Mouse (Mus musculus) lung, postnatal 25 days (tissue): ENCODE measurements around the gene Mgat5.

Source experiments
- DNase-seq: peaks from one replicate; pipeline ENCODE4 v3.0.0; 2022; ENCODE audit warnings: low spot score

Gene Mgat5

GRCm38 (mm10) chr1:127218182-127218581 is 13.4 kb downstream of the Mgat5 start:
- DNase-seq: no peak

- DNase-seq: no peak
Measured at GRCm38 (mm10) chr1:127219161-127219560, 14.3 kb downstream of the Mgat5 start.

- DNase-seq: no peak
Measured at GRCm38 (mm10) chr1:127219621-127220020, 14.8 kb downstream of the Mgat5 start.

- DNase-seq: peak; percentile 66
Measured at GRCm38 (mm10) chr1:127221998-127222736, 17.4 kb downstream of the Mgat5 start.

- peak; percentile 45 for DNase-seq
Measured at GRCm38 (mm10) chr1:127225060-127225459, 20.2 kb downstream of the Mgat5 start.

- DNase-seq: no peak
Measured at GRCm38 (mm10) chr1:127229011-127229410, 24.2 kb downstream of the Mgat5 start.

- peak; percentile 35 for DNase-seq
Measured at GRCm38 (mm10) chr1:127230468-127230867, 25.7 kb downstream of the Mgat5 start.

GRCm38 (mm10) chr1:127233191-127233651 is 28.4 kb downstream of the Mgat5 start:
- DNase-seq: no peak

GRCm38 (mm10) chr1:127235157-127235556 is 30.3 kb downstream of the Mgat5 start:
- no peak for DNase-seq

- DNase-seq: no peak
Measured at GRCm38 (mm10) chr1:127236396-127236795, 31.6 kb downstream of the Mgat5 start.

GRCm38 (mm10) chr1:127238871-127239314 is 34.1 kb downstream of the Mgat5 start:
- no peak for DNase-seq

- peak; percentile 46 for DNase-seq
Measured at GRCm38 (mm10) chr1:127239914-127240313, 35.1 kb downstream of the Mgat5 start.

GRCm38 (mm10) chr1:127242151-127242887 is 37.5 kb downstream of the Mgat5 start:
- DNase-seq: no peak

- DNase-seq: no peak
Measured at GRCm38 (mm10) chr1:127242888-127243588, 38.2 kb downstream of the Mgat5 start.

- no peak for DNase-seq
Measured at GRCm38 (mm10) chr1:127244054-127244770, 39.4 kb downstream of the Mgat5 start.

GRCm38 (mm10) chr1:127246158-127246557 is 41.3 kb downstream of the Mgat5 start:
- no peak for DNase-seq

- peak; percentile 66 for DNase-seq
Measured at GRCm38 (mm10) chr1:127248433-127248832, 43.6 kb downstream of the Mgat5 start.

GRCm38 (mm10) chr1:127249621-127250020 is 44.8 kb downstream of the Mgat5 start:
- DNase-seq: no peak

- DNase-seq: no peak
Measured at GRCm38 (mm10) chr1:127250313-127250712, 45.5 kb downstream of the Mgat5 start.

GRCm38 (mm10) chr1:127251751-127252150 is 46.9 kb downstream of the Mgat5 start:
- DNase-seq: no peak

- DNase-seq: peak; percentile 49
Measured at GRCm38 (mm10) chr1:127257005-127257404, 52.2 kb downstream of the Mgat5 start.

GRCm38 (mm10) chr1:127259669-127260068 is 54.9 kb downstream of the Mgat5 start:
- DNase-seq: no peak
